Mouse (Mus musculus): ENCODE results near the gene Ntf5. TPM values are rescaled to one million over a fixed set of nuclear protein-coding genes. Genes with fewer than 3 reads are reported as not detected.
A peak's percentile ranks its signal among the peaks of the same experiment; 100 is the strongest.

Gene Ntf5
- polyA plus RNA-seq, 1 experiment = 0.08 TPM

- peak; percentile 51; the same call in 1 of the 2 replicates for TF ChIP-seq POLR2A (IDR thresholded peaks at IDR 0.05; ENCODE audit: extremely low read depth, insufficient read depth, low read length)
- TF ChIP-seq CTCF (IDR thresholded peaks at IDR 0.05; ENCODE audit: extremely low read depth, insufficient read depth, low read length) = peak; percentile 74
- no peak within 1 kb of the TSS for H3K27ac ChIP-seq (ENCODE audit: insufficient read depth, low read length)
- peak within 1 kb of the TSS; percentile 81 for H3K4me3 ChIP-seq (ENCODE audit: insufficient read depth, low read length)
- H3K4me1 ChIP-seq (ENCODE audit: control insufficient read depth, insufficient read depth, low read length) = peaks cover 2% of the 10 kb centered on the region
These were observed 20.9 kb downstream of the Ntf5 start, which contains the start of gene Gys1 for GRCm38 (mm10) chr7:45434203-45435015. Gene Gys1 (plus strand): TSS chr7:45434844.

DNA sequence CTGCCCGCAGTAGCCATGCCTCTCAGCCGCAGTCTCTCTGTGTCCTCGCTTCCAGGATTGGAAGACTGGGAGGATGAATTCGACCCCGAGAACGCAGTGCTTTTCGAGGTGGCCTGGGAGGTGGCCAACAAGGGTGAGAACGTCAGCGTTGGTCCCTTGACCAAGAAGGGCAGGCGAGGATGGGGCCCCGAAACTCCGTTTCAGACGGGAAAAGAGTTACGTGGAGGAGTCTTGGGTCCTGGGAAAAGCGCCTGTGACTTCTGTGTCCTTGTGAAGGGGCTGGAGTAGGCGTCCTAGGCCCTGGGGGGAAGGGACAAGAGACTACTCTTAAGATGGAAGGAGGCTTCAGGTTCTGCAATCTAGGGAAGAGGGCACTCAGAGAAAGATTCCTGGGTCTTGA is 21.5 kb downstream of the Ntf5 start:
- TF ChIP-seq POLR2A (IDR thresholded peaks at IDR 0.05; ENCODE audit: extremely low read depth, insufficient read depth, low read length) (no peak), CTCF (IDR thresholded peaks at IDR 0.05; ENCODE audit: extremely low read depth, insufficient read depth, low read length) (no peak)
- Histone ChIP-seq H3K4me1 (ENCODE audit: control insufficient read depth, insufficient read depth, low read length) (peaks cover 2% of the 10 kb centered on the region), H3K4me3 (ENCODE audit: insufficient read depth, low read length) (peak overlapping the region; percentile 81), H3K27ac (ENCODE audit: insufficient read depth, low read length) (no peak overlapping the region)

- Histone ChIP-seq H3K27ac (ENCODE audit: insufficient read depth, low read length) (no peak overlapping the region), H3K4me3 (ENCODE audit: insufficient read depth, low read length) (no peak overlapping the region), H3K4me1 (ENCODE audit: control insufficient read depth, insufficient read depth, low read length) (peaks cover 2% of the 10 kb centered on the region)
- TF ChIP-seq CTCF (IDR thresholded peaks at IDR 0.05; ENCODE audit: extremely low read depth, insufficient read depth, low read length) (no peak), POLR2A (IDR thresholded peaks at IDR 0.05; ENCODE audit: extremely low read depth, insufficient read depth, low read length) (no peak)
These were observed 22.9 kb downstream of the Ntf5 start for GRCm38 (mm10) chr7:45436444-45436843.

- Histone ChIP-seq H3K27ac (ENCODE audit: insufficient read depth, low read length) (no peak overlapping the region), H3K4me3 (ENCODE audit: insufficient read depth, low read length) (no peak overlapping the region), H3K4me1 (ENCODE audit: control insufficient read depth, insufficient read depth, low read length) (peaks cover 2% of the 10 kb centered on the region)
- TF ChIP-seq CTCF (IDR thresholded peaks at IDR 0.05; ENCODE audit: extremely low read depth, insufficient read depth, low read length) (no peak), POLR2A (IDR thresholded peaks at IDR 0.05; ENCODE audit: extremely low read depth, insufficient read depth, low read length) (no peak)
These were observed 23.6 kb downstream of the Ntf5 start for GRCm38 (mm10) chr7:45437046-45437445.

DNA sequence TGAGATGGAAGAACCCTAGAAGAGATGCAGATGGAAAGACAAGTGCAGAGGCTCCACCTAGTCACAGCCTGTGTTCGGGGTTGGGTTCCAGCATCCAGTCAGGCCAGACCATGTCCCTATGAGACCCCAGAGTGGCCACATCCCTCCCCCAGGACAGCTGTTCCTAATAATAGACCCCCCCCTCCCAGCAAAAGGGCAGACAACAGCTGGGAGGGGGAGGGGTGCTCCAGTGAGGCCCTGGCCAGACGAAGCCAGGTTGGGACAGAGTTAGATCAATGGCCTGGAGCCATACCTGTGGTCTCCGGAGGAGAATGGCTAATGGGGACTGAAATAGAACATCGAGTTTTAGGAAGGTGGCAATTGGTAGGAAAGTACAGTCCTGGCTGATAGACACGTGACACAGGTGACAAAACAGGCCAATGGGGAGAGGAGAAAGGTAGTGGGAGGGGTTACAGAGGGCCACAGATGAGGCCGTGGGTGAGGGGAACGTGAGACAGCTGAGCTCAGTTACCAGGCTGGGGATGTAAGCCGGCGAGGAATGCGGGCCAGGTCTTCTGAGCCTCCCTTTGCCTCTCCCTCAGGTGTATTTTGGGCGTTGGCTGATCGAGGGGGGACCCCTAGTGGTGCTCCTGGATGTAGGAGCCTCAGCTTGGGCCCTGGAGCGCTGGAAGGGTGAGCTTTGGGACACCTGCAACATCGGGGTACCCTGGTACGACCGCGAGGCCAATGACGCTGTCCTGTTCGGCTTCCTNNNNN is 24.2 kb downstream of the Ntf5 start, which contains the start of gene Ruvbl2:
Ruvbl2 (minus strand) TSS at position 576 of the 756 bp plus-strand sequence.
- no peak within 1 kb of the TSS for H3K27ac ChIP-seq (ENCODE audit: insufficient read depth, low read length)
- H3K4me3 ChIP-seq (ENCODE audit: insufficient read depth, low read length) = peak within 1 kb of the TSS; percentile 10; the same call in 1 of the 2 replicates
- peaks cover 2% of the 10 kb centered on the region for H3K4me1 ChIP-seq (ENCODE audit: control insufficient read depth, insufficient read depth, low read length)
- TF ChIP-seq POLR2A (IDR thresholded peaks at IDR 0.05; ENCODE audit: extremely low read depth, insufficient read depth, low read length) (peak; percentile 35; the same call in 1 of the 2 replicates), CTCF (IDR thresholded peaks at IDR 0.05; ENCODE audit: extremely low read depth, insufficient read depth, low read length) (0 out of 2 replicates have a peak, but pooled peaks have one; percentile 12)

- no peak for TF ChIP-seq CTCF (IDR thresholded peaks at IDR 0.05; ENCODE audit: extremely low read depth, insufficient read depth, low read length)
- no peaks in the 10 kb centered on the region for H3K4me1 ChIP-seq (ENCODE audit: control insufficient read depth, insufficient read depth, low read length)
- no peak overlapping the region for H3K4me3 ChIP-seq (ENCODE audit: insufficient read depth, low read length)
- no peak overlapping the region for H3K27ac ChIP-seq (ENCODE audit: insufficient read depth, low read length)
These were observed 30.3 kb downstream of the Ntf5 start for GRCm38 (mm10) chr7:45443526-45444420.

DNA sequence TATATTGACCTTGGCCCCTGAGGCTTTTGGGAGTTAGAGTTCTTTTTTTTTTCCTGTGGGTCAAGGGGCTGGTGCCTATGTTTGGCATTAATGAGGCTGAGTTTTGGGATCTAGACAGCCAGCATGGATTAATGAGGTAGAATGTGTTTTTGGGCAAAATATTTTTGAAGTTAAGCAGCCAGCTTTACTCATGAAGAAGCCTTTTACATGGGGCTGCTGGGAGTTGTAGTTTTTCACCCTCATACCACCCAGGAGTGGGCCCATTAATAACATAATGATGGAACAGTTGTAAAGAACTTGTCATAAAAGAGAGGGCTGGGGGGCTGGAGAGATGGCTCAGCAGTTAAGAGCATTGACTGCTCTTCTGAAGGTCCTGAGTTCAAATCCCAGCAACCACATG is 33.1 kb downstream of the Ntf5 start:
- TF ChIP-seq CTCF (IDR thresholded peaks at IDR 0.05; ENCODE audit: extremely low read depth, insufficient read depth, low read length) (no peak), POLR2A (IDR thresholded peaks at IDR 0.05; ENCODE audit: extremely low read depth, insufficient read depth, low read length) (no peak)
- no peaks in the 10 kb centered on the region for H3K4me1 ChIP-seq (ENCODE audit: control insufficient read depth, insufficient read depth, low read length)
- H3K27ac ChIP-seq (ENCODE audit: insufficient read depth, low read length) = no peak overlapping the region
- no peak overlapping the region for H3K4me3 ChIP-seq (ENCODE audit: insufficient read depth, low read length)

- Histone ChIP-seq H3K4me1 (ENCODE audit: control insufficient read depth, insufficient read depth, low read length) (no peaks in the 10 kb centered on the region), H3K4me3 (ENCODE audit: insufficient read depth, low read length) (peak overlapping the region; percentile 32), H3K27ac (ENCODE audit: insufficient read depth, low read length) (no peak overlapping the region)
- TF ChIP-seq CTCF (IDR thresholded peaks at IDR 0.05; ENCODE audit: extremely low read depth, insufficient read depth, low read length) = peak; percentile 53
- TF ChIP-seq POLR2A (IDR thresholded peaks at IDR 0.05; ENCODE audit: extremely low read depth, insufficient read depth, low read length) = no peak
These were observed 34.0 kb downstream of the Ntf5 start for GRCm38 (mm10) chr7:45447325-45447990.

Data from cortical plate, adult 2 months (tissue).